Mouse (Mus musculus) heart, adult 2 months (tissue): ENCODE results near the gene Nrxn3. TPM values are rescaled to one million over a fixed set of nuclear protein-coding genes. Genes with fewer than 3 reads are reported as not detected.

ENCODE experiments used
- DNase-seq, 2 experiments: peaks; one replicate each; pipeline ENCODE4 v3.0.0; 2021
- H3K27ac ChIP-seq: fragments of 200-600 bp; 2 replicates; pipeline ENCODE4 v1.8.1; 2022
- H3K27me3 ChIP-seq: fragments of 200-500 bp; 2 replicates; pipeline ENCODE4 v1.6.1; 2012; ENCODE audit warnings: mild to moderate bottlenecking, low read length, inconsistent platforms, mixed read lengths; ENCODE audit not compliant: control insufficient read depth, insufficient read depth
- H3K36me3 ChIP-seq: fragments of 200-500 bp; 2 replicates; pipeline ENCODE4 v1.6.1; 2012; ENCODE audit warnings: low read length, inconsistent platforms; ENCODE audit not compliant: control insufficient read depth, insufficient read depth
- H3K4me1 ChIP-seq: fragments of 200-500 bp; 2 replicates; pipeline ENCODE4 v1.6.1; 2011; ENCODE audit warnings: low read length; ENCODE audit not compliant: control insufficient read depth, insufficient read depth
- H3K4me3 ChIP-seq: fragments of 200-600 bp; 2 replicates; pipeline ENCODE4 v1.8.1; 2022
- H3K79me2 ChIP-seq: fragments of 200-500 bp; replicated peaks from 2 replicates; pipeline ENCODE4 v1.6.1; 2012; ENCODE audit warnings: mild to moderate bottlenecking, inconsistent platforms, low read length, moderate library complexity, mixed read lengths; ENCODE audit not compliant: control insufficient read depth, insufficient read depth
- H3K9ac ChIP-seq: fragments of 200-500 bp; 2 replicates; pipeline ENCODE4 v1.6.1; 2012; ENCODE audit warnings: low read depth, mild to moderate bottlenecking, control low read depth, inconsistent platforms, low read length, mixed read lengths
- CTCF ChIP-seq: fragments of 200-600 bp; IDR thresholded peaks from 2 replicates; pipeline ENCODE4 v1.8.1; 2022; ENCODE audit warnings: antibody characterized with exemption, mild to moderate bottlenecking, moderate library complexity
- EP300 ChIP-seq: fragments of 200-500 bp; IDR thresholded peaks from 2 replicates; pipeline ENCODE4 v1.6.1; 2011; ENCODE audit warnings: low read depth, low read length, control low read depth; ENCODE audit not compliant: insufficient read depth
- POLR2A ChIP-seq: fragments of 200-500 bp; IDR thresholded peaks from 2 replicates; pipeline ENCODE4 v1.6.1; 2011; ENCODE audit warnings: mild to moderate bottlenecking, low read depth, low read length, control low read depth; ENCODE audit not compliant: insufficient read depth
- WGBS: fragments of 180-500 bp; shearing (Covaris S2); methylation state at CpG from one replicate; pipeline ENCODE4 v1.1.7; 2018; 5-methylcytosine and 5-hydroxymethylcytosine counted together
- intact Hi-C: fragments of 180-260 bp; cut with DNase I; formaldehyde crosslinking; loops from one replicate; pipeline ENCODE4 v1.15.1; 2025
- polyA plus RNA-seq: library from polyadenylated mRNA; depleted of rRNA; stranded (reverse); fragments of >200 nt; gene quantifications from 2 replicates; pipeline ENCODE4 v1.2.3, GENCODE M21; 2012
- total RNA-seq, 2 experiments: library from RNA; stranded (reverse); gene quantifications; 2 replicates each; pipeline ENCODE4 v1.2.3; 2021

Gene Nrxn3
- total and polyA plus RNA-seq, 3 experiments: 0.18 to 0.31 TPM; not detected in 1

DNA sequence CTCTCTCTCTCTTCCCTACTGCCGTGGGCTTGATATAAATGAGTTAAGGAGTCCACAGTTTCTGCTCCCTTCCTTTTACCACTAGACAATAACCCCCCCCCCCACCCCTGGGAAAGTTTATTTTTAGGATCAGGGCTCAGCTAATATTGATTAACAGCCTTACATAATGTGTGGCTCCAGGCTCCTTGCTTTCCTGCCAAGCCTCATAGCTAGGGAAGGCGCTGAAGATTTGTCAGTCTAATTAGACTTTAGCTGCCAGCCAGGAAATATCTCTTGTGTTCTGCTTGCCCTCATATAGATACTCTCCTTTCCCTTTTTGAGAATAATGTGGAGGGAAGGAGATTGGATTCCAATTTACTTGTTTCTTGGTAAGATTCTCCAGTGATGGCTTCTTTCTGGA lies 1488.7 kb downstream of the Nrxn3 start:
- 32% methylated on average over 2 of the region's 2 CpGs for WGBS
- no peak for TF ChIP-seq POLR2A
- no peak for TF ChIP-seq EP300
- no peak for TF ChIP-seq CTCF

DNA sequence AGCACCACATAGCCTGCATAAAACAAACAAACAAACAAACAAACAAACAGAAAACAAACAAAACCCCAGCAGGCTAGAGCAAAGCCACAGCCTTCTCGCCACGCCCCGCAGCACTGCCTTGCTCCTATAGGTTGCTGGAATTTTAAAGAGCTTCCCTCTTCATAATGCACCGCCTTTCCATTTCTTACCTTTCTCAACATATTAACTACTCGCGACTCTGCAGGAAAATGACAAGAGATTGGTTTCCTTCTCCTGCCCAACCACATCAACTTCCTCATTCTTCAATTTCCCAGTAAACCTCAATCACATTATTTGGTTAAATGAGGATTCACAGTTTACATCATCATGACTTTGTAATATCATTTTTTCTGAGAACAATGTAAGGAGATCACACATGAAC lies 1494.4 kb downstream of the Nrxn3 start:
- 90% methylated on average over 6 of the region's 6 CpGs for WGBS
- Histone ChIP-seq H3K36me3 (no peaks in the 10 kb centered on the region), H3K4me3 (no peak overlapping the region), H3K27me3 (no peaks in the 10 kb centered on the region), H3K4me1 (no peaks in the 10 kb centered on the region), H3K27ac (no peak overlapping the region), H3K79me2 (no peaks in the 10 kb centered on the region), H3K9ac (no peak overlapping the region)
- intact Hi-C loops: no loop called here
- TF ChIP-seq EP300 (no peak), CTCF (no peak), POLR2A (no peak)
- no peak for DNase-seq

More for the DNA sequence above, 1488.7 kb downstream of the Nrxn3 start:
- intact Hi-C loops: no loop called here
- H3K79me2 ChIP-seq: no peaks in the 10 kb centered on the region
- H3K27ac ChIP-seq: no peak overlapping the region
- no peak for DNase-seq
- H3K4me1 ChIP-seq: no peaks in the 10 kb centered on the region
- no peak overlapping the region for H3K4me3 ChIP-seq
- H3K36me3 ChIP-seq: no peaks in the 10 kb centered on the region
- no peaks in the 10 kb centered on the region for H3K27me3 ChIP-seq
- H3K9ac ChIP-seq: no peak overlapping the region

DNA sequence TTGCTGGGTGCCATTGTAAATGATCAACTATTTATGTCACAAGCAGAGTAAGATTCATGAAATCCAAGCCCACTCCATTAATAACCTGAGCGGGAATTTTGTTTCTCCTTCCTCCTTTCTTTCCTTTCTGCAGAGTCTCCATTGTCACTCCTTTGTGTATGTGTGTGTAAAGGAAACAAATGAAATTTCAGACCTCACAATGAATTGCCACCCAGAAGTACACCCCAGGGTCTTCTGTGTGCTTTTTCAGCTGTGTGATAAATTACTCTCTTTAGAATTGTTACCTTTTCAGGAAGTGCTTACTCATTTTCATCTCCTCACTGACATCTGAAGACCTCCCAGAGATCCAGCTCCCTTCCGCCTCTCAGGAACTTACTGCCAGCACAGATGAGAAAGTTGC lies 1506.4 kb downstream of the Nrxn3 start:
- WGBS: 56% methylated on average over 2 of the region's 2 CpGs
- H3K79me2 ChIP-seq: no peaks in the 10 kb centered on the region

DNA sequence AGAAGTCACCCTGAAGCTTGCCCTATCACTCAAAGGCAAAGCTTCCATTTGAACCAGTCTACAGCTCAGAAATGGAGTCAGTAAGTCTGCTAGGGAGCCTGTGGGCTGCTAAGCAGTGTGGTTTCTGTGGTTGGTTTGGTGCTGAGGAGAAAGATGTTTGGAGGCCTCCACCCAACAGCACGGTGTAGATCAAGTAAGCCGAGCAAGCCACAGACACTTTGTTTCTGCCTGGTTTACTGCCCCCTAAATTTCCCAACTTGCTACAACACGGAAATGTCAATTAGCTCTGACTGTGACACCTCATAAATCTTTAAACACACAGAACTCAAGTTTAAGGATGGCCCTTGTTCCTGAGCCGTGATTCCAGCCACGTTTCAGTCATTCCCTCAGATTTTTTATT lies 1513.4 kb downstream of the Nrxn3 start:
- intact Hi-C loops: no loop called here
- Histone ChIP-seq H3K4me1 (no peaks in the 10 kb centered on the region), H3K9ac (no peak overlapping the region), H3K4me3 (no peak overlapping the region), H3K79me2 (no peaks in the 10 kb centered on the region), H3K27me3 (no peaks in the 10 kb centered on the region), H3K36me3 (no peaks in the 10 kb centered on the region), H3K27ac (no peak overlapping the region)
- TF ChIP-seq EP300 (no peak), CTCF (no peak), POLR2A (no peak)
- no peak for DNase-seq
- WGBS: 76% methylated on average over 5 of the region's 5 CpGs

More for the DNA sequence above, 1506.4 kb downstream of the Nrxn3 start:
- TF ChIP-seq POLR2A (no peak), CTCF (no peak), EP300 (no peak)
- no peak overlapping the region for H3K27ac ChIP-seq
- intact Hi-C loops: no loop called here
- no peaks in the 10 kb centered on the region for H3K4me1 ChIP-seq
- no peak for DNase-seq
- H3K27me3 ChIP-seq: no peaks in the 10 kb centered on the region
- H3K36me3 ChIP-seq: no peaks in the 10 kb centered on the region
- no peak overlapping the region for H3K4me3 ChIP-seq
- no peak overlapping the region for H3K9ac ChIP-seq

DNA sequence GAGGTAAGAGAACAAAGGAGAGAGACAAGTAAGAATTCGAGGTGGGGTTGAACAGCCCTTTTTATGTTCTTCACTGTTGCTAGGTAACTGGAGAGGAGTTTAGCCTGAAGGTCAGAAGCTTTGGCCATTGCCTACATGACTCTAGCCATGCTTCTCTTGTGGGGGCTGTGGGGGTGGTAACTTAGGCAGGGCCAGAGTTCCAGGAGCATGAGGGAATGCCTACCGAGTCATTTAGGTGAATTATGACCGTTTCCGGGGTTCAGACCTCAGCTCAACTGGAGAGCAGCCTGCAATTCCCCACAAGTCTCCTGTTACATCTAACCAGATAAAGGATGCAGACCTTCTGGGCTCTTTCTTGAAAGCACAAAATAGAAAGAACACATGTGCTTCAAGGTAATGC lies 1537.6 kb downstream of the Nrxn3 start:
- no peaks in the 10 kb centered on the region for H3K79me2 ChIP-seq
- TF ChIP-seq POLR2A: no peak
- TF ChIP-seq CTCF: no peak
- TF ChIP-seq EP300: no peak
- DNase-seq: no peak
- WGBS: 71% methylated on average over 4 of the region's 4 CpGs
- no peaks in the 10 kb centered on the region for H3K27me3 ChIP-seq
- H3K4me3 ChIP-seq: no peak overlapping the region
- no peaks in the 10 kb centered on the region for H3K4me1 ChIP-seq
- intact Hi-C loops: no loop called here
- no peaks in the 10 kb centered on the region for H3K36me3 ChIP-seq
- H3K27ac ChIP-seq: no peak overlapping the region
- H3K9ac ChIP-seq: no peak overlapping the region

DNA sequence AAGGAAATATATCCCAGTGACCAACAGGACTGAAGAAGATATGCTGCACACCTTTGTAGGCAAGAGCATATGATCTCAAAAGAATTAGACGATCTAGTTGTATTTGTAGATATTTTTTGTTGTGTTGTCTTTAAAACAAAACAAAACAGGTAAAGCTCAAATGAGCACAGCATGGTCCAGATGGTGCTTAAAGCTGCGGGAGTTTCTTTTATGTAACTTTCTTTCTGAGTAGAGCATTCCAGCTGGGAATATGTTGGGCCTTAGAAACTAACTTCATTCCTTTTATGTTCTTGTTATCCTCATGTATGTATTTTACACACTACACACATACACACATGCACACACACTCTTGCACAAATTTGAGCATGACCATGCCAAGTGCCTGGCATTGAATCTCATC lies 1545.4 kb downstream of the Nrxn3 start:
- Histone ChIP-seq H3K4me1 (no peaks in the 10 kb centered on the region), H3K27me3 (no peaks in the 10 kb centered on the region), H3K27ac (no peak overlapping the region), H3K79me2 (no peaks in the 10 kb centered on the region), H3K4me3 (no peak overlapping the region), H3K9ac (no peak overlapping the region), H3K36me3 (no peaks in the 10 kb centered on the region)
- intact Hi-C loops: no loop called here
- WGBS: 86% methylated on average over 2 of the region's 2 CpGs
- TF ChIP-seq CTCF (no peak), EP300 (no peak), POLR2A (no peak)
- no peak for DNase-seq
